Mouse (Mus musculus): ENCODE data around the gene Nhlh2. TPM values are rescaled to one million over a fixed set of nuclear protein-coding genes. Genes with fewer than 3 reads are reported as not detected.

Nhlh2 gene
- polyA plus RNA-seq (2015; fragmentation: Nextera tagmentation; extraction: Ambion mirVana) = not detected in 2 replicates

GRCm38 (mm10) chr3:102009926-102010381 is at the start of gene Nhlh2:
TSS of gene Nhlh2 (plus strand) at chr3:102010076.
- Histone ChIP-seq H3K9ac (no peak within 1 kb of the TSS), H3K4me3 (replicated peaks) (no peak within 1 kb of the TSS), H3K4me1 (replicated peaks) (no peaks in the 10 kb centered on the region; the same call in 1 of the 2 replicates), H3K27me3 (peaks cover 73% of the 10 kb centered on the region), H3K9me3 (replicated peaks) (no peaks in the 10 kb centered on the region), H3K27ac (replicated peaks) (no peak within 1 kb of the TSS), H3K36me3 (replicated peaks) (no peaks in the 10 kb centered on the region), H3K4me2 (no peak within 1 kb of the TSS)
- WGBS (ENCODE audit: insufficient replicate concordance) = 14% methylated on average over 2 of the region's 2 CpGs
- ATAC-seq (ENCODE audit: insufficient read depth) = no peak

GRCm38 (mm10) chr3:101961146-101961835 is 48.6 kb upstream of the Nhlh2 start:
- 72% methylated on average over 15 of the region's 15 CpGs for WGBS (ENCODE audit: insufficient replicate concordance)
- no peak overlapping the region for H3K9ac ChIP-seq
- H3K27me3 ChIP-seq = no peaks in the 10 kb centered on the region
- H3K4me1 ChIP-seq (replicated peaks) = no peaks in the 10 kb centered on the region
- H3K27ac ChIP-seq (replicated peaks) = no peak overlapping the region
- H3K4me3 ChIP-seq (replicated peaks) = no peak overlapping the region
- H3K9me3 ChIP-seq (replicated peaks) = no peaks in the 10 kb centered on the region
- H3K36me3 ChIP-seq (replicated peaks) = no peaks in the 10 kb centered on the region
- ATAC-seq (ENCODE audit: insufficient read depth) = no peak
- no peak overlapping the region for H3K4me2 ChIP-seq

GRCm38 (mm10) chr3:101963501-101963900 is 46.4 kb upstream of the Nhlh2 start:
- H3K4me2 ChIP-seq = no peak overlapping the region
- H3K9ac ChIP-seq = no peak overlapping the region
- no peak overlapping the region for H3K4me3 ChIP-seq (replicated peaks)
- H3K36me3 ChIP-seq (replicated peaks) = no peaks in the 10 kb centered on the region
- H3K9me3 ChIP-seq (replicated peaks) = no peaks in the 10 kb centered on the region
- H3K27me3 ChIP-seq = no peaks in the 10 kb centered on the region
- WGBS (ENCODE audit: insufficient replicate concordance) = 57% methylated on average over 9 of the region's 9 CpGs
- H3K27ac ChIP-seq (replicated peaks) = no peak overlapping the region
- no peaks in the 10 kb centered on the region for H3K4me1 ChIP-seq (replicated peaks)
- ATAC-seq (ENCODE audit: insufficient read depth) = no peak

GRCm38 (mm10) chr3:101964352-101964751 is 45.5 kb upstream of the Nhlh2 start:
- Histone ChIP-seq H3K27me3 (no peaks in the 10 kb centered on the region), H3K36me3 (replicated peaks) (no peaks in the 10 kb centered on the region), H3K4me2 (no peak overlapping the region), H3K4me1 (replicated peaks) (no peaks in the 10 kb centered on the region), H3K9me3 (replicated peaks) (no peaks in the 10 kb centered on the region), H3K9ac (no peak overlapping the region), H3K4me3 (replicated peaks) (no peak overlapping the region), H3K27ac (replicated peaks) (no peak overlapping the region)
- WGBS (ENCODE audit: insufficient replicate concordance) = 64% methylated on average over 7 of the region's 7 CpGs
- ATAC-seq (ENCODE audit: insufficient read depth) = no peak

- Histone ChIP-seq H3K4me3 (replicated peaks) (no peak overlapping the region), H3K36me3 (replicated peaks) (no peaks in the 10 kb centered on the region), H3K27ac (replicated peaks) (no peak overlapping the region), H3K4me1 (replicated peaks) (no peaks in the 10 kb centered on the region), H3K9me3 (replicated peaks) (no peaks in the 10 kb centered on the region), H3K4me2 (no peak overlapping the region), H3K27me3 (no peaks in the 10 kb centered on the region), H3K9ac (no peak overlapping the region)
- no peak for ATAC-seq (ENCODE audit: insufficient read depth)
- WGBS (ENCODE audit: insufficient replicate concordance) = 49% methylated on average over 3 of the region's 3 CpGs
Observed at GRCm38 (mm10) chr3:101966825-101967558, 42.9 kb upstream of the Nhlh2 start.

- Histone ChIP-seq H3K9ac (no peak overlapping the region), H3K27ac (replicated peaks) (no peak overlapping the region), H3K4me2 (no peak overlapping the region), H3K9me3 (replicated peaks) (no peaks in the 10 kb centered on the region), H3K36me3 (replicated peaks) (no peaks in the 10 kb centered on the region), H3K27me3 (no peaks in the 10 kb centered on the region), H3K4me1 (replicated peaks) (no peaks in the 10 kb centered on the region), H3K4me3 (replicated peaks) (no peak overlapping the region)
- ATAC-seq (ENCODE audit: insufficient read depth) = no peak
- 77% methylated on average over 10 of the region's 10 CpGs for WGBS (ENCODE audit: insufficient replicate concordance)
Observed at GRCm38 (mm10) chr3:101975337-101975736, 34.5 kb upstream of the Nhlh2 start.

- H3K4me3 ChIP-seq (replicated peaks) = no peak overlapping the region
- no peaks in the 10 kb centered on the region for H3K4me1 ChIP-seq (replicated peaks)
- WGBS (ENCODE audit: insufficient replicate concordance) = 77% methylated on average over 10 of the region's 10 CpGs
- no peaks in the 10 kb centered on the region for H3K27me3 ChIP-seq
- H3K36me3 ChIP-seq (replicated peaks) = no peaks in the 10 kb centered on the region
- no peaks in the 10 kb centered on the region for H3K9me3 ChIP-seq (replicated peaks)
- ATAC-seq (ENCODE audit: insufficient read depth) = no peak
- no peak overlapping the region for H3K9ac ChIP-seq
- no peak overlapping the region for H3K27ac ChIP-seq (replicated peaks)
- H3K4me2 ChIP-seq = no peak overlapping the region
Observed at GRCm38 (mm10) chr3:101978299-101978994, 31.4 kb upstream of the Nhlh2 start.

GRCm38 (mm10) chr3:101983917-101984316 is 26.0 kb upstream of the Nhlh2 start:
- Histone ChIP-seq H3K4me2 (no peak overlapping the region), H3K27ac (replicated peaks) (no peak overlapping the region), H3K4me1 (replicated peaks) (no peaks in the 10 kb centered on the region), H3K27me3 (no peaks in the 10 kb centered on the region), H3K4me3 (replicated peaks) (no peak overlapping the region), H3K36me3 (replicated peaks) (no peaks in the 10 kb centered on the region), H3K9me3 (replicated peaks) (no peaks in the 10 kb centered on the region), H3K9ac (no peak overlapping the region)
- no peak for ATAC-seq (ENCODE audit: insufficient read depth)
- 45% methylated on average over 4 of the region's 4 CpGs for WGBS (ENCODE audit: insufficient replicate concordance)

GRCm38 (mm10) chr3:101985634-101986033 is 24.2 kb upstream of the Nhlh2 start:
- H3K4me1 ChIP-seq (replicated peaks) = no peaks in the 10 kb centered on the region
- H3K4me3 ChIP-seq (replicated peaks) = no peak overlapping the region
- H3K27ac ChIP-seq (replicated peaks) = no peak overlapping the region
- H3K9me3 ChIP-seq (replicated peaks) = no peaks in the 10 kb centered on the region
- no peak overlapping the region for H3K9ac ChIP-seq
- 64% methylated on average over 8 of the region's 8 CpGs for WGBS (ENCODE audit: insufficient replicate concordance)
- no peak for ATAC-seq (ENCODE audit: insufficient read depth)
- H3K4me2 ChIP-seq = no peak overlapping the region
- no peaks in the 10 kb centered on the region for H3K27me3 ChIP-seq
- no peaks in the 10 kb centered on the region for H3K36me3 ChIP-seq (replicated peaks)

GRCm38 (mm10) chr3:101990136-101990535 is 19.7 kb upstream of the Nhlh2 start:
- Histone ChIP-seq H3K27me3 (no peaks in the 10 kb centered on the region), H3K4me2 (no peak overlapping the region), H3K9ac (no peak overlapping the region), H3K27ac (replicated peaks) (no peak overlapping the region), H3K36me3 (replicated peaks) (no peaks in the 10 kb centered on the region), H3K4me3 (replicated peaks) (no peak overlapping the region), H3K9me3 (replicated peaks) (no peaks in the 10 kb centered on the region), H3K4me1 (replicated peaks) (no peaks in the 10 kb centered on the region)
- 43% methylated on average over 3 of the region's 3 CpGs for WGBS (ENCODE audit: insufficient replicate concordance)
- ATAC-seq (ENCODE audit: insufficient read depth) = no peak

- Histone ChIP-seq H3K4me1 (replicated peaks) (no peaks in the 10 kb centered on the region), H3K27ac (replicated peaks) (no peak overlapping the region), H3K36me3 (replicated peaks) (no peaks in the 10 kb centered on the region), H3K4me3 (replicated peaks) (no peak overlapping the region), H3K9me3 (replicated peaks) (no peaks in the 10 kb centered on the region), H3K4me2 (no peak overlapping the region), H3K27me3 (no peaks in the 10 kb centered on the region), H3K9ac (no peak overlapping the region)
- 55% methylated on average over 6 of the region's 6 CpGs for WGBS (ENCODE audit: insufficient replicate concordance)
- ATAC-seq (ENCODE audit: insufficient read depth) = no peak
Observed at GRCm38 (mm10) chr3:101990995-101991516, 18.8 kb upstream of the Nhlh2 start.

Measured in liver, embryonic 15.5 days (tissue).